Mouse (Mus musculus): Measurements from ENCODE around the gene Bok.

DNA sequence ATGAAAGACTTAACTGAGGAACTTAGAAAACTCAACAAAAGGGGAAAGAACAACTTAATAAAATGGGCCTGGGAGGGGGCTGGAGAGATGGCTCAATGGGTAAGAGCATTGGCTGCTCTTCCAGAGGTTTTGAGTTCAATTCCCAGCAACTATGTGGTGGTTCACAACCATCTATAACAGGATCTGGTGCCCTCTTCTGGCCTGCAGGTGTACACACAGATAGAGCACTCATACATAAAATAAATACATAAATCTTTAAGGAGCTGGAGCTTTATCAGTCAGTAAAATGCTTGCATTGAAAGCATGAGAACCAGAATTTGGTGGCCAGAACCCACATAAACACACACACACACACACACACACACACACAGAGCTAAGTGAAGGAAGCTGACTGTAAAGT lies 57.5 kb downstream of the Bok start:
- TF ChIP-seq CTCF (IDR thresholded peaks at IDR 0.05; ENCODE audit: borderline replicate concordance, insufficient read depth, low read depth, low read length) (no peak), POLR2A (IDR thresholded peaks at IDR 0.05; ENCODE audit: borderline replicate concordance, insufficient read depth, low read length) (no peak)

Data from cerebellum, adult 2 months (tissue).